In genomic region chr1:179446127-179446844, GRCm38 (mm10) we compare ENCODE assay signal across 8 mouse cellular contexts.
DNase-seq lines count a peak whose midpoint lies in the region; ATAC-seq lines count a peak whose summit lies in the region.

No protein-coding gene starts in this region.

- ATAC-seq in kidney, embryonic 15.5 days (replicated peaks; ENCODE audit: low FRiP score) = peak; percentile 52
- ATAC-seq in embryonic facial prominence, embryonic 14.5 days (ENCODE audit: low read depth) = peak; percentile 78
- ATAC-seq in hindbrain, embryonic 15.5 days (ENCODE audit: low FRiP score, low read depth) = peak; percentile 37; the same call in 1 of the 2 replicates
- ATAC-seq in CD4-positive, CD25-positive, alpha-beta regulatory T cell, adult 4 months = no peak

- H3K27me3 ChIP-seq in kidney, embryonic 15.5 days = no peaks in the 10 kb centered on the region
- no peaks in the 10 kb centered on the region for H3K27me3 ChIP-seq in embryonic facial prominence, embryonic 14.5 days (replicated peaks; ENCODE audit: control insufficient read depth, insufficient read depth, low read length)
- no peaks in the 10 kb centered on the region for H3K27me3 ChIP-seq in hindbrain, embryonic 15.5 days

- no peak overlapping the region for H3K9ac ChIP-seq in kidney, embryonic 15.5 days
- no peak overlapping the region for H3K9ac ChIP-seq in embryonic facial prominence, embryonic 14.5 days (ENCODE audit: low read depth, low read length)
- no peak overlapping the region for H3K9ac ChIP-seq in hindbrain, embryonic 15.5 days

- H3K9me3 ChIP-seq in kidney, embryonic 15.5 days (replicated peaks) = no peaks in the 10 kb centered on the region
- H3K9me3 ChIP-seq in embryonic facial prominence, embryonic 14.5 days (ENCODE audit: control insufficient read depth, low read length) = no peaks in the 10 kb centered on the region
- no peaks in the 10 kb centered on the region for H3K9me3 ChIP-seq in hindbrain, embryonic 15.5 days

- no peaks in the 10 kb centered on the region for H3K36me3 ChIP-seq in kidney, embryonic 15.5 days
- no peaks in the 10 kb centered on the region for H3K36me3 ChIP-seq in embryonic facial prominence, embryonic 14.5 days (ENCODE audit: control insufficient read depth, insufficient read depth, low read length)
- no peaks in the 10 kb centered on the region for H3K36me3 ChIP-seq in hindbrain, embryonic 15.5 days

- WGBS in kidney, embryonic 15.5 days = 40% methylated on average over 17 of the region's 17 CpGs
- WGBS in embryonic facial prominence, embryonic 14.5 days = 34% methylated on average over 17 of the region's 17 CpGs
- WGBS in hindbrain, embryonic 15.5 days = 24% methylated on average over 17 of the region's 17 CpGs

- H3K4me1 ChIP-seq in kidney, embryonic 15.5 days = peaks cover 18% of the 10 kb centered on the region; the same call in 1 of the 2 replicates
- peaks cover 7% of the 10 kb centered on the region; the same call in 1 of the 2 replicates for H3K4me1 ChIP-seq in embryonic facial prominence, embryonic 14.5 days (ENCODE audit: control insufficient read depth, insufficient read depth, low read length)
- peaks cover 26% of the 10 kb centered on the region for H3K4me1 ChIP-seq in hindbrain, embryonic 15.5 days (replicated peaks)

- H3K4me2 ChIP-seq in kidney, embryonic 15.5 days = peak overlapping the region; percentile 20; the same call in 1 of the 2 replicates
- peak overlapping the region; percentile 31 for H3K4me2 ChIP-seq in embryonic facial prominence, embryonic 14.5 days (ENCODE audit: low read depth, low read length)
- peak overlapping the region; percentile 28 for H3K4me2 ChIP-seq in hindbrain, embryonic 15.5 days

- H3K4me3 ChIP-seq in kidney, embryonic 15.5 days (replicated peaks) = no peak overlapping the region
- H3K4me3 ChIP-seq in embryonic facial prominence, embryonic 14.5 days (ENCODE audit: low read depth, low read length) = no peak overlapping the region
- no peak overlapping the region for H3K4me3 ChIP-seq in hindbrain, embryonic 15.5 days

- H3K27ac ChIP-seq in kidney, embryonic 15.5 days = no peak overlapping the region; the same call in 1 of the 2 replicates
- H3K27ac ChIP-seq in embryonic facial prominence, embryonic 14.5 days (replicated peaks; ENCODE audit: low read depth, low read length) = 0 out of 2 replicates have a peak overlapping the region, but pooled peaks have one; percentile 52
- H3K27ac ChIP-seq in hindbrain, embryonic 15.5 days (replicated peaks) = peak overlapping the region; percentile 48; the same call in 1 of the 2 replicates

- DNase-seq in kidney, adult 18-20 months = no peak
- peak; percentile 83 for DNase-seq in embryonic facial prominence, embryonic 14.5 days (ENCODE audit: low spot score)
- DNase-seq in neural tube, embryonic 10.5 days (ENCODE audit: extremely low spot score, low spot score) = peak; percentile 52
- no peak for DNase-seq in B cell, adult 2 months
- no peak for DNase-seq in spleen, adult 18-20 months

Comparison
In these comparisons a context has a peak if more than half of its experiments do, and no peak if none do; other contexts are left out.
1. DNase-seq: peak in embryonic facial prominence, embryonic 14.5 days (single experiment) and neural tube, embryonic 10.5 days (single experiment); none in kidney, adult 18-20 months (single experiment), B cell, adult 2 months (0 of 2) and spleen, adult 18-20 months (0 of 2).
2. Peak in every context shown above with its lines, with median percentiles within 50 percentile points of each other: H3K4me2 ChIP-seq.